Mouse (Mus musculus): ENCODE results near the gene Spry2. TPM values are rescaled to one million over a fixed set of nuclear protein-coding genes. Genes with fewer than 3 reads are reported as not detected.

The Spry2 gene
- polyA plus RNA-seq, 1 experiment from 2014 or later = 49.2 TPM

DNA sequence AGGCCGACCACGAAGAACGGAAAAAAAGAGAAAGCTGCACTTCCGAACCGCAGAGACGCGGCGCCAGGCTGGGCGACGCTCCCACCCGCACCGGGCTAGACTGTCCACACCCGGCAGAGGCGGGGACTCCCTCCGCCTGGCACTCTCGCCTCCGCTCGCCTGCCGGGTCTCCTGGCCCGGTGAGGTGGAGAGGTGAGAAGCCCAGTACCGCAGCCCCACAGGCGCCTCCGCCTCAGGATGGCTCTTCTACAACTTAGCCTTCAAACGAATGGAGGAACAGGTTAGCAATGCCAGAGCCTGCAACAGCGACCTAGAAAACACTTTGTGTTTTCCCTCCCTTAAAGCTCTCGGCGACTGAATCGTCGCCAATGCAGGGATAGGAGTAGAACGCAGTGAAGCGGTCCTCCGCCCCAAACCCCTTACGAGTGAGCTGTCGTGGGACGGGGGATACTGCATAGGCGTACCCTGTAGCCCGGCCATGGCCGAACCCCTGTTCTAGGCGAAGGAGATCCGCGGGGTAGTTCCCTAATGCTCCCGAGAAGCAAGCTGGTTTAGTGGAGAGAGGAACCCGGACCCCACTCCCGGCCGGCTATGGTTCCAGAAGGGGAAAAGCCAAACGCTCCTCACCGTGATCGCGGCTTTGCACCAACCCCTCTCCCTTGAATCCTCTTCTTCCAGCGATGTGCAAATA is 513 bp downstream of the Spry2 start:
- Histone ChIP-seq H3K27ac (replicated peaks) (peak overlapping the region; percentile 99), H3K4me1 (replicated peaks; ENCODE audit: control insufficient read depth, insufficient read depth) (no peaks in the 10 kb centered on the region), H3K4me3 (ENCODE audit: low read depth, low read length) (peak overlapping the region; percentile 60), H3K36me3 (ENCODE audit: control insufficient read depth, insufficient read depth, low read length) (peaks cover 5% of the 10 kb centered on the region), H3K9ac (ENCODE audit: low read length) (peak overlapping the region; percentile 75), H3K4me2 (replicated peaks; ENCODE audit: low read depth) (peak overlapping the region; percentile 75), H3K27me3 (ENCODE audit: control insufficient read depth, insufficient read depth, low read length) (no peaks in the 10 kb centered on the region), H3K9me3 (ENCODE audit: control insufficient read depth, low read length) (no peaks in the 10 kb centered on the region)
- DNase-seq (ENCODE audit: low spot score) (peak; percentile 72), ATAC-seq (ENCODE audit: low FRiP score, low TSS enrichment) (peak; percentile 41)
- no peak for TF ChIP-seq CTCF (IDR thresholded peaks at IDR 0.05; ENCODE audit: low read depth)
- no peak for TF ChIP-seq EP300 (optimal IDR thresholded peaks at IDR 0.05)
- WGBS = under 1% methylated on average over 50 of the region's 50 CpGs

DNA sequence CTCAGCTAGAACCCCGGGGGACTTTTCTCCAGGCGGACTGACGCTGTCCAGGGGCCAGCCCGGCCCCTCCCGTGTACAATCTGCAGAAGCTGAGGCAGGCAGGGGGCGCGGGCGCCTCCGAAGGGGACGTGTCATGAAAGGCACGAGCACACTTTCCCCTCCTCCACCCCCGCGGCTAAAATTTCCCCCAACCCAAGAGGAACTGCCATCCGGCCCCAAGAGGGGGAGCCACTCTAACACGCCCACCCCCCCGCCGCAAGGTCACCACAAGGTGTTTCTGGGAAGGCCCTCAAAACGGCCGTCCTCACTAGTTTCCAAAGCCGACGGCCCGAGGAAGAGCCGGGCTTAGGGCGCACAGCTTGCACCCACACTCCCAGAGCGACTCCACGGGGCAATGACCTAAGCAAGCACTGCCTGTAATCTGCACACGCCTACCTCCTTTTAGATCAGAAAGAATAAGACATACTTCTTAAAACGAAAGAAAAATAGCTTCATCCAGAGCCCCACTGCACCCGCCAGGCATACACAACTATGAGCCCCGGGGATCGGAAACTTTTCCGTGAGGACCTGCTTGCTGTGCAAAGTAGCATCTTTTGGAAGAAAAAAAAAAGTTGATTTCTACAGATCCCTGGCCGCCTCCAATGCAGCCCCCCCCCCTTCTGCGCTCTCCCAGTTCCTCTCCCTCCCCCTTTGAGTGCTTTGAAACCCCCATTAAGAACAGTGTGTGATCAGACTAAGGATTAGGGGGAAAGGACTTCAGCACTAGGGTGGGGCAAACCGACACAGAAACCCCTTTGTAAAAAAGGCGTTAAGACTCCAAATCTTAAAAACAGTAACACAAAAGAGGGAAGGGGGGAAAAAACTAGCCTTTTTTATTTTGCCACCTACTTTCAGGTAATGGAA is 1.4 kb downstream of the Spry2 start:
- no peaks in the 10 kb centered on the region for H3K27me3 ChIP-seq (ENCODE audit: control insufficient read depth, insufficient read depth, low read length)
- ATAC-seq (ENCODE audit: low FRiP score, low TSS enrichment) (no peak), DNase-seq (ENCODE audit: low spot score) (peak; percentile 76)
- H3K9ac ChIP-seq (ENCODE audit: low read length) = peak overlapping the region; percentile 75
- no peak for TF ChIP-seq EP300 (optimal IDR thresholded peaks at IDR 0.05)
- TF ChIP-seq CTCF (IDR thresholded peaks at IDR 0.05; ENCODE audit: low read depth) = peak; percentile 50
- under 1% methylated on average over 36 of the region's 36 CpGs for WGBS
- no peaks in the 10 kb centered on the region for H3K9me3 ChIP-seq (ENCODE audit: control insufficient read depth, low read length)
- peak overlapping the region; percentile 99 for H3K27ac ChIP-seq (replicated peaks)
- peaks cover 5% of the 10 kb centered on the region for H3K36me3 ChIP-seq (ENCODE audit: control insufficient read depth, insufficient read depth, low read length)
- peak overlapping the region; percentile 75 for H3K4me2 ChIP-seq (replicated peaks; ENCODE audit: low read depth)
- peak overlapping the region; percentile 60 for H3K4me3 ChIP-seq (ENCODE audit: low read depth, low read length)
- no peaks in the 10 kb centered on the region for H3K4me1 ChIP-seq (replicated peaks; ENCODE audit: control insufficient read depth, insufficient read depth)

DNA sequence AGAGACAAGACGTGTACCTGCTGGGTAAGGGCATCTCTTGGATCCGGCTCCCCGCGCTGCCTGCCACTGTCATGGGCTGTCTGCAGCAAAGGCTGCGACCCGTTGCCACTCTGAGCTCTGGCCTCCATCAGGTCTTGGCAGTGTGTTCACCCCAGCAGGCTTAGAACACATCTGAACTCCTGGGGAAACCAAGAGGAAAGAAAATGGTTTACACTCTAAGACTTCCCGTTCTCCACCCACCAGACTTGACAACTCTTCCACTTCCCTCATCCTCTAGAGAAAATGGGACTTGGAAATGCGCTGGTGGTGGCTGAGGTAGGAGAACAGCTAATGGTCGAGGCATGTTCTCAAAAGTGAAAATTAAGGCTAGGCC is 3.0 kb downstream of the Spry2 start:
- no peaks in the 10 kb centered on the region for H3K4me1 ChIP-seq (replicated peaks; ENCODE audit: control insufficient read depth, insufficient read depth)
- H3K4me3 ChIP-seq (ENCODE audit: low read depth, low read length) = peak overlapping the region; percentile 60
- WGBS = 28% methylated on average over 9 of the region's 9 CpGs
- H3K9me3 ChIP-seq (ENCODE audit: control insufficient read depth, low read length) = no peaks in the 10 kb centered on the region
- peak overlapping the region; percentile 75 for H3K9ac ChIP-seq (ENCODE audit: low read length)
- TF ChIP-seq EP300 (optimal IDR thresholded peaks at IDR 0.05) = no peak
- no peak for TF ChIP-seq CTCF (IDR thresholded peaks at IDR 0.05; ENCODE audit: low read depth)
- ATAC-seq (ENCODE audit: low FRiP score, low TSS enrichment) = no peak
- H3K4me2 ChIP-seq (replicated peaks; ENCODE audit: low read depth) = peak overlapping the region; percentile 75
- DNase-seq (ENCODE audit: low spot score) = no peak
- no peaks in the 10 kb centered on the region for H3K27me3 ChIP-seq (ENCODE audit: control insufficient read depth, insufficient read depth, low read length)
- peak overlapping the region; percentile 63 for H3K27ac ChIP-seq (replicated peaks)
- H3K36me3 ChIP-seq (ENCODE audit: control insufficient read depth, insufficient read depth, low read length) = peaks cover 8% of the 10 kb centered on the region

DNA sequence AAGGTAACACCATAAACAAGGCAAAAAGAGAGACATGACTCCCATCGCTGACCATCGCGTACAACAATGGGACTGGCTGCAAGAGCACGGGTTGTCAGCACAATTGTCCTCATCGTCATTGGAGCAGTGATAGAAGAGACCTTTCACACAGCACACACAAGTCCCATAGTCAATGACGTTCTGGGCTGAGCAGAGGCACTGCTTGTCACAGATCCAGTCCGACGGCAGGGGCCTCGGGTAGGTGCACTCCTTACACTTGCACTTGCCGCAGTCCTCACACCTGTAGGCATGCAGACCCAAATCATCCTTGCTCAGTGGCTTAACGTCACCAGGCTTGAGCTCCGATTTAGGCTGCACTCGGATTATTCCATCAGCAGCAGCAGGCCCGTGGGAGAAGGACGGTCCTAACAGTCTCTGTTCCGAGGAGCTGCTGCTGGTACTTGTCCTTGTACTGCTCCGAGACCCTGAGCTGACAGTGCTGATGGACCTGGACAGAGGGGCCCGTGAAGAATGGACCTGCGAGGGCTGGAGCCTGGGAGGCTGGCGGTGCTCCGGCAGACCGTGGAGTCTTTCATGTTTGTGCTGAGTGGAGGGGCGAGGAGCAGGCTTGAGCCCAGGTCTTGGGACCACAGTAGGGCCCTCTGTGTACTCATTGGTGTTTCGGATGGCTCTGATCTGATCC is 3.5 kb downstream of the Spry2 start:
- peak; percentile 35 for DNase-seq (ENCODE audit: low spot score)
- Histone ChIP-seq H3K4me2 (replicated peaks; ENCODE audit: low read depth) (peak overlapping the region; percentile 75), H3K36me3 (ENCODE audit: control insufficient read depth, insufficient read depth, low read length) (peaks cover 8% of the 10 kb centered on the region), H3K9ac (ENCODE audit: low read length) (peak overlapping the region; percentile 75), H3K4me1 (replicated peaks; ENCODE audit: control insufficient read depth, insufficient read depth) (no peaks in the 10 kb centered on the region), H3K4me3 (ENCODE audit: low read depth, low read length) (peak overlapping the region; percentile 60), H3K27ac (replicated peaks) (peak overlapping the region; percentile 63), H3K27me3 (ENCODE audit: control insufficient read depth, insufficient read depth, low read length) (no peaks in the 10 kb centered on the region), H3K9me3 (ENCODE audit: control insufficient read depth, low read length) (no peaks in the 10 kb centered on the region)
- ATAC-seq (ENCODE audit: low FRiP score, low TSS enrichment) = no peak
- TF ChIP-seq EP300 (optimal IDR thresholded peaks at IDR 0.05) = no peak
- no peak for TF ChIP-seq CTCF (IDR thresholded peaks at IDR 0.05; ENCODE audit: low read depth)
- WGBS = 40% methylated on average over 24 of the region's 24 CpGs

DNA sequence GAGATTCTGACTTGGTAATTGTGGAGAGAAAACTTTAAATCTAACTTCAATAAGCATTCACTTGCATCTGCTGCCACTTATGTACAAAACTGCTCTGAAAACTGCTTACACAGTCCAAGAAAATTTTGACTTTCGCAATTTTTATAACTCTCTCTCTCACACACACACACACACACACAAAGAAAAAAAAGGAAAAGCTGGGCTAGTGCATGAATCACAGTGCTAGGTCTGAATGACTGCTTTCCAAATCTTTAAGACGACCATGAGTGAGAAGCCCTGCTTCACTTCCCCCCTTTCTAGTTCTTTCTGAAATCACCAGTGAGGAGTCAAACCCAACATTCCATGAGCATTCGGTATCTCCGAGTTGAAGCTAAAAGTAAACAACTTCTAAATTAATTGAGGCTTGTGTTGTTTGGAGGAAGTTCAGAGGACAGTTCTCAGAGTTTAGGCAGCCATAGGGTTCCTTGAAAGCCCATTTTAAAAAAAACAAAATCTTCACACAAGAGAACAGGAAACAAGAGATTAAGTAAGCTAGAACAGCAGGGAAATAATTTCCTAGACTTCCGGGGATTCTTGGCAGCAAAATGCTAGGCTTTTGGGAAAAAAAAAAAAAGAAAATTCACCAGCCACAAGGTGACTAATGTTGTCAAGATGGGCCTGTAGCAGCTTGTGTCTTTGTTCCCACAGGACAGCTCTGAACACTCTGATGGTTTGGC is 5.9 kb downstream of the Spry2 start:
- Histone ChIP-seq H3K4me2 (replicated peaks; ENCODE audit: low read depth) (no peak overlapping the region; the same call in 1 of the 2 replicates), H3K4me1 (replicated peaks; ENCODE audit: control insufficient read depth, insufficient read depth) (no peaks in the 10 kb centered on the region), H3K9ac (ENCODE audit: low read length) (no peak overlapping the region), H3K36me3 (ENCODE audit: control insufficient read depth, insufficient read depth, low read length) (peaks cover 8% of the 10 kb centered on the region), H3K27me3 (ENCODE audit: control insufficient read depth, insufficient read depth, low read length) (no peaks in the 10 kb centered on the region), H3K9me3 (ENCODE audit: control insufficient read depth, low read length) (no peaks in the 10 kb centered on the region), H3K27ac (replicated peaks) (peak overlapping the region; percentile 50), H3K4me3 (ENCODE audit: low read depth, low read length) (no peak overlapping the region)
- WGBS = 14% methylated on average over 5 of the region's 5 CpGs
- ATAC-seq (ENCODE audit: low FRiP score, low TSS enrichment) (no peak), DNase-seq (ENCODE audit: low spot score) (no peak)
- TF ChIP-seq CTCF (IDR thresholded peaks at IDR 0.05; ENCODE audit: low read depth) (no peak), EP300 (optimal IDR thresholded peaks at IDR 0.05) (peak; percentile 26)
